Mouse (Mus musculus): Measurements from ENCODE around the gene Agbl1.

GRCm38 (mm10) chr7:76485546-76485945 lies 255.9 kb downstream of the Agbl1 start:
- no peak for TF ChIP-seq CTCF (IDR thresholded peaks at IDR 0.05; ENCODE audit: low read depth, low read length)
- no peak for TF ChIP-seq POLR2A (IDR thresholded peaks at IDR 0.05; ENCODE audit: insufficient read depth, low read length)
